Comparison of ENCODE assay signal across 8 mouse cellular contexts in genomic region chr12:35047320-35048225, GRCm38 (mm10). TPM values are rescaled to one million over a fixed set of nuclear protein-coding genes. Genes with fewer than 3 reads are reported as not detected.
DNase-seq lines count a peak whose midpoint lies in the region; ATAC-seq lines count a peak whose summit lies in the region.

No protein-coding gene starts in this region.

- peak overlapping the region; percentile 88 for H3K9ac ChIP-seq in embryonic facial prominence, embryonic 11.5 days (replicated peaks; ENCODE audit: low read length)
- peak overlapping the region; percentile 96 for H3K9ac ChIP-seq in liver, embryonic 12.5 days
- H3K9ac ChIP-seq in stomach, embryonic 14.5 days (replicated peaks; ENCODE audit: low read depth, low read length) = peak overlapping the region; percentile 84

- H3K27ac ChIP-seq in embryonic facial prominence, embryonic 11.5 days (replicated peaks; ENCODE audit: low read depth, low read length) = peak overlapping the region; percentile 91
- H3K27ac ChIP-seq in liver, embryonic 12.5 days = peak overlapping the region; percentile 96
- peak overlapping the region; percentile 90 for H3K27ac ChIP-seq in stomach, embryonic 14.5 days (ENCODE audit: low read length)

- no peaks in the 10 kb centered on the region for H3K4me1 ChIP-seq in embryonic facial prominence, embryonic 11.5 days (ENCODE audit: control insufficient read depth, insufficient read depth, low read length)
- H3K4me1 ChIP-seq in liver, embryonic 12.5 days = peaks cover 20% of the 10 kb centered on the region
- H3K4me1 ChIP-seq in stomach, embryonic 14.5 days (ENCODE audit: control insufficient read depth, insufficient read depth, low read length) = peaks cover 9% of the 10 kb centered on the region

- ATAC-seq in embryonic facial prominence, embryonic 11.5 days (replicated peaks; ENCODE audit: insufficient number of reproducible peaks, low FRiP score, low TSS enrichment, low read depth) = peak; percentile 87
- peak; percentile 78 for ATAC-seq in liver, embryonic 12.5 days
- ATAC-seq in monocyte, adult 5-6 weeks (replicated peaks; ENCODE audit: insufficient number of reproducible peaks, low FRiP score, low TSS enrichment, poor library complexity, severe bottlenecking) = peak; percentile 64; the same call in 1 of the 2 replicates
- peak; percentile 77 for ATAC-seq in stomach, embryonic 14.5 days (ENCODE audit: insufficient number of reproducible peaks, insufficient read depth, low FRiP score, low read depth)

- H3K4me2 ChIP-seq in embryonic facial prominence, embryonic 11.5 days (ENCODE audit: low read depth, low read length) = peak overlapping the region; percentile 80
- H3K4me2 ChIP-seq in liver, embryonic 12.5 days = peak overlapping the region; percentile 90
- H3K4me2 ChIP-seq in stomach, embryonic 14.5 days (replicated peaks; ENCODE audit: low read depth, low read length) = peak overlapping the region; percentile 65

- H3K36me3 ChIP-seq in embryonic facial prominence, embryonic 11.5 days (replicated peaks; ENCODE audit: control insufficient read depth, insufficient read depth, low read depth, low read length) = no peaks in the 10 kb centered on the region
- no peaks in the 10 kb centered on the region for H3K36me3 ChIP-seq in liver, embryonic 12.5 days
- H3K36me3 ChIP-seq in stomach, embryonic 14.5 days (ENCODE audit: control insufficient read depth, insufficient read depth, low read length) = no peaks in the 10 kb centered on the region

- no peaks in the 10 kb centered on the region for H3K27me3 ChIP-seq in embryonic facial prominence, embryonic 11.5 days (ENCODE audit: control insufficient read depth, insufficient read depth, low read length)
- no peaks in the 10 kb centered on the region for H3K27me3 ChIP-seq in liver, embryonic 12.5 days (replicated peaks)
- H3K27me3 ChIP-seq in stomach, embryonic 14.5 days (ENCODE audit: control insufficient read depth, insufficient read depth, low read length) = no peaks in the 10 kb centered on the region

- peak overlapping the region; percentile 95 for H3K4me3 ChIP-seq in embryonic facial prominence, embryonic 11.5 days (ENCODE audit: low read depth, low read length)
- peak overlapping the region; percentile 92 for H3K4me3 ChIP-seq in liver, embryonic 12.5 days
- peak overlapping the region; percentile 91 for H3K4me3 ChIP-seq in stomach, embryonic 14.5 days (ENCODE audit: low read depth, low read length)

- H3K9me3 ChIP-seq in embryonic facial prominence, embryonic 11.5 days (replicated peaks; ENCODE audit: control insufficient read depth, low read length) = no peaks in the 10 kb centered on the region
- no peaks in the 10 kb centered on the region for H3K9me3 ChIP-seq in liver, embryonic 12.5 days (replicated peaks)
- H3K9me3 ChIP-seq in stomach, embryonic 14.5 days (ENCODE audit: control insufficient read depth, low read depth, low read length) = no peaks in the 10 kb centered on the region

- WGBS in embryonic facial prominence, embryonic 11.5 days = 1% methylated on average over 56 of the region's 65 CpGs
- WGBS in liver, embryonic 12.5 days (ENCODE audit: insufficient replicate concordance) = 1% methylated on average over 65 of the region's 65 CpGs
- WGBS in stomach, embryonic 14.5 days = under 1% methylated on average over 63 of the region's 65 CpGs

- DNase-seq in A20 (ENCODE audit: low read depth, low spot score) = peak; percentile 76
- peak; percentile 69 for DNase-seq in adrenal gland, postnatal 25 days
- DNase-seq in embryonic facial prominence, embryonic 11.5 days (ENCODE audit: low spot score) = peak; percentile 45
- DNase-seq in heart, adult 11 months = peak; percentile 98
- peak; percentile 74 for DNase-seq in kidney, adult 11 months

RNA-seq across cellular contexts. Expression of gene Snx13, which starts 0.6 kb away (rescaled TPM):
- 38.2 and 42.9 TPM in 2 replicates for total RNA-seq in adrenal gland, postnatal 25 days (2021)
- 27.0 and 28.2 TPM in 2 replicates for polyA plus RNA-seq in embryonic facial prominence, embryonic 11.5 days (2014; fragmentation: Nextera tagmentation; extraction: Ambion mirVana)
- polyA plus RNA-seq in liver, embryonic 12.5 days (2016; fragmentation: Nextera tagmentation; extraction: Ambion mirVana) = 8.4 and 10.3 TPM in 2 replicates
- total RNA-seq in monocyte, adult 5-6 weeks (2017) = 38.4 to 57.2 TPM (median 40.9 TPM) in 3 replicates
- polyA plus RNA-seq in stomach, embryonic 14.5 days (2014; fragmentation: Nextera tagmentation; extraction: Ambion mirVana) = 24.8 and 30.2 TPM in 2 replicates

Comparison
In these comparisons a context has a peak if more than half of its experiments do, and no peak if none do; other contexts are left out.
1. Peak in every context shown above with its lines: DNase-seq, ATAC-seq, H3K4me3 ChIP-seq and H3K27ac ChIP-seq.
2. DNase-seq: peak in every context shown above with its lines; median percentile 98 in heart, adult 11 months; 76 in A20; 74 in kidney, adult 11 months; 69 in adrenal gland, postnatal 25 days; 45 in embryonic facial prominence, embryonic 11.5 days.